Mouse (Mus musculus): ENCODE results near the gene Bbox1.

The Bbox1 gene

GRCm38 (mm10) chr2:110269281-110269680 lies 45.1 kb downstream of the Bbox1 start:
- no peak for DNase-seq

GRCm38 (mm10) chr2:110232252-110232651 lies 82.1 kb downstream of the Bbox1 start:
- no peak for DNase-seq

- no peak for DNase-seq
Observed at GRCm38 (mm10) chr2:110230753-110231152, 83.6 kb downstream of the Bbox1 start.

- DNase-seq = peak; percentile 88
Observed at GRCm38 (mm10) chr2:110229143-110230087, 84.9 kb downstream of the Bbox1 start.

GRCm38 (mm10) chr2:110226421-110226820 lies 87.9 kb downstream of the Bbox1 start:
- DNase-seq = peak; percentile 92

GRCm38 (mm10) chr2:110225969-110226368 lies 88.4 kb downstream of the Bbox1 start:
- peak; percentile 69 for DNase-seq

- peak; percentile 17 for DNase-seq
Observed at GRCm38 (mm10) chr2:110222793-110223192, 91.6 kb downstream of the Bbox1 start.

GRCm38 (mm10) chr2:110220492-110220891 lies 93.9 kb downstream of the Bbox1 start:
- DNase-seq = peak; percentile 72

GRCm38 (mm10) chr2:110215685-110216058 lies 98.7 kb downstream of the Bbox1 start:
- DNase-seq = no peak

- DNase-seq = peak; percentile 93
Observed at GRCm38 (mm10) chr2:110214991-110215684, 99.2 kb downstream of the Bbox1 start.

GRCm38 (mm10) chr2:110214278-110214677 lies 100.1 kb downstream of the Bbox1 start:
- DNase-seq = no peak
